Mouse (Mus musculus): Measurements from ENCODE around the gene Spata1. TPM values are rescaled to one million over a fixed set of nuclear protein-coding genes. Genes with fewer than 3 reads are reported as not detected.
A peak's percentile ranks its signal among the peaks of the same experiment; 100 is the strongest.

The Spata1 gene
- polyA plus RNA-seq, 1 experiment from 2014 or later, result 6.8 TPM

- 62% methylated on average over 9 of the region's 9 CpGs for WGBS
- peak within 1 kb of the TSS; percentile 73 for H3K9ac ChIP-seq
- peak within 1 kb of the TSS; percentile 64 for H3K4me2 ChIP-seq (replicated peaks)
- H3K27me3 ChIP-seq, result no peaks in the 10 kb centered on the region
- 0 out of 2 replicates have a peak, but pooled peaks cover 3% of the 10 kb centered on the region for H3K36me3 ChIP-seq
- no peak for ATAC-seq (ENCODE audit: low FRiP score)
- no peaks in the 10 kb centered on the region for H3K9me3 ChIP-seq (replicated peaks)
- H3K4me1 ChIP-seq, result peaks cover 10% of the 10 kb centered on the region
- peak within 1 kb of the TSS; percentile 47 for H3K4me3 ChIP-seq
- peak within 1 kb of the TSS; percentile 67 for H3K27ac ChIP-seq
Measured at GRCm38 (mm10) chr3:146449745-146450250, 49.8 kb downstream of the Spata1 start, which contains the start of gene Ctbs. Gene Ctbs, plus strand, starts transcription at chr3:146449795.

GRCm38 (mm10) chr3:146448969-146449368, 50.6 kb downstream of the Spata1 start:
- Histone ChIP-seq H3K4me1 (peaks cover 10% of the 10 kb centered on the region), H3K9me3 (replicated peaks) (no peaks in the 10 kb centered on the region), H3K27ac (no peak overlapping the region), H3K4me3 (no peak overlapping the region), H3K36me3 (0 out of 2 replicates have a peak, but pooled peaks cover 3% of the 10 kb centered on the region), H3K4me2 (replicated peaks) (no peak overlapping the region), H3K27me3 (no peaks in the 10 kb centered on the region), H3K9ac (no peak overlapping the region)
- WGBS, result 80% methylated on average over 6 of the region's 6 CpGs
- no peak for ATAC-seq (ENCODE audit: low FRiP score)

- Histone ChIP-seq H3K27me3 (no peaks in the 10 kb centered on the region), H3K9me3 (replicated peaks) (no peaks in the 10 kb centered on the region), H3K36me3 (0 out of 2 replicates have a peak, but pooled peaks cover 3% of the 10 kb centered on the region), H3K9ac (no peak overlapping the region), H3K4me1 (peaks cover 10% of the 10 kb centered on the region), H3K27ac (no peak overlapping the region), H3K4me3 (no peak overlapping the region), H3K4me2 (replicated peaks) (no peak overlapping the region)
- no peak for ATAC-seq (ENCODE audit: low FRiP score)
- 93% methylated on average over 10 of the region's 10 CpGs for WGBS
Measured at GRCm38 (mm10) chr3:146448372-146448771, 51.2 kb downstream of the Spata1 start.

- H3K4me1 ChIP-seq, result peaks cover 10% of the 10 kb centered on the region
- H3K4me3 ChIP-seq, result no peak overlapping the region
- 0 out of 2 replicates have a peak, but pooled peaks cover 3% of the 10 kb centered on the region for H3K36me3 ChIP-seq
- no peak for ATAC-seq (ENCODE audit: low FRiP score)
- H3K4me2 ChIP-seq (replicated peaks), result no peak overlapping the region
- H3K27me3 ChIP-seq, result no peaks in the 10 kb centered on the region
- H3K27ac ChIP-seq, result no peak overlapping the region
- no peak overlapping the region for H3K9ac ChIP-seq
- 93% methylated on average over 3 of the region's 3 CpGs for WGBS
- no peaks in the 10 kb centered on the region for H3K9me3 ChIP-seq (replicated peaks)
Measured at GRCm38 (mm10) chr3:146447598-146447997, 52.0 kb downstream of the Spata1 start.

GRCm38 (mm10) chr3:146447156-146447555, 52.4 kb downstream of the Spata1 start:
- Histone ChIP-seq H3K36me3 (0 out of 2 replicates have a peak, but pooled peaks cover 3% of the 10 kb centered on the region), H3K9ac (no peak overlapping the region), H3K27me3 (no peaks in the 10 kb centered on the region), H3K27ac (no peak overlapping the region), H3K4me2 (replicated peaks) (no peak overlapping the region), H3K4me3 (no peak overlapping the region), H3K9me3 (replicated peaks) (no peaks in the 10 kb centered on the region), H3K4me1 (peaks cover 10% of the 10 kb centered on the region)
- WGBS, result 93% methylated on average over 5 of the region's 5 CpGs
- no peak for ATAC-seq (ENCODE audit: low FRiP score)

GRCm38 (mm10) chr3:146444880-146445279, 54.7 kb downstream of the Spata1 start:
- Histone ChIP-seq H3K9me3 (replicated peaks) (no peaks in the 10 kb centered on the region), H3K4me1 (0 out of 2 replicates have a peak, but pooled peaks cover under 1% of the 10 kb centered on the region), H3K27me3 (no peaks in the 10 kb centered on the region), H3K4me2 (replicated peaks) (no peak overlapping the region), H3K9ac (no peak overlapping the region), H3K4me3 (no peak overlapping the region), H3K27ac (no peak overlapping the region), H3K36me3 (peaks cover 7% of the 10 kb centered on the region; the same call in 1 of the 2 replicates)
- 95% methylated on average over 7 of the region's 7 CpGs for WGBS
- ATAC-seq (ENCODE audit: low FRiP score), result no peak

- no peak for ATAC-seq (ENCODE audit: low FRiP score)
- no peaks in the 10 kb centered on the region for H3K27me3 ChIP-seq
- no peak overlapping the region for H3K9ac ChIP-seq
- peaks cover 13% of the 10 kb centered on the region; the same call in 1 of the 2 replicates for H3K36me3 ChIP-seq
- H3K9me3 ChIP-seq (replicated peaks), result no peaks in the 10 kb centered on the region
- H3K4me3 ChIP-seq, result no peak overlapping the region
- H3K27ac ChIP-seq, result no peak overlapping the region
- 90% methylated on average over 7 of the region's 7 CpGs for WGBS
- no peak overlapping the region for H3K4me2 ChIP-seq (replicated peaks)
- no peaks in the 10 kb centered on the region for H3K4me1 ChIP-seq
Measured at GRCm38 (mm10) chr3:146443380-146443779, 56.2 kb downstream of the Spata1 start.

- no peak overlapping the region for H3K27ac ChIP-seq
- ATAC-seq (ENCODE audit: low FRiP score), result no peak
- no peaks in the 10 kb centered on the region for H3K27me3 ChIP-seq
- 90% methylated on average over 8 of the region's 8 CpGs for WGBS
- no peaks in the 10 kb centered on the region for H3K4me1 ChIP-seq
- no peak overlapping the region for H3K4me3 ChIP-seq
- H3K9me3 ChIP-seq (replicated peaks), result no peaks in the 10 kb centered on the region
- no peak overlapping the region for H3K4me2 ChIP-seq (replicated peaks)
- H3K9ac ChIP-seq, result no peak overlapping the region
- H3K36me3 ChIP-seq, result peaks cover 16% of the 10 kb centered on the region; the same call in 1 of the 2 replicates
Measured at GRCm38 (mm10) chr3:146442936-146443335, 56.6 kb downstream of the Spata1 start.

GRCm38 (mm10) chr3:146442484-146442883, 57.1 kb downstream of the Spata1 start:
- 94% methylated on average over 7 of the region's 7 CpGs for WGBS
- ATAC-seq (ENCODE audit: low FRiP score), result no peak

GRCm38 (mm10) chr3:146440422-146440821, 59.1 kb downstream of the Spata1 start:
- H3K4me3 ChIP-seq, result no peak overlapping the region
- 76% methylated on average over 7 of the region's 7 CpGs for WGBS

More at GRCm38 (mm10) chr3:146442484-146442883, 57.1 kb downstream of the Spata1 start:
- Histone ChIP-seq H3K36me3 (peaks cover 20% of the 10 kb centered on the region), H3K27ac (no peak overlapping the region), H3K4me2 (replicated peaks) (no peak overlapping the region), H3K4me3 (no peak overlapping the region), H3K9me3 (replicated peaks) (no peaks in the 10 kb centered on the region), H3K9ac (no peak overlapping the region), H3K4me1 (no peaks in the 10 kb centered on the region), H3K27me3 (no peaks in the 10 kb centered on the region)

GRCm38 (mm10) chr3:146440011-146440410, 59.5 kb downstream of the Spata1 start:
- Histone ChIP-seq H3K27ac (no peak overlapping the region), H3K4me1 (no peaks in the 10 kb centered on the region), H3K27me3 (no peaks in the 10 kb centered on the region), H3K4me2 (replicated peaks) (no peak overlapping the region), H3K36me3 (peaks cover 36% of the 10 kb centered on the region), H3K9ac (no peak overlapping the region), H3K9me3 (replicated peaks) (no peaks in the 10 kb centered on the region), H3K4me3 (no peak overlapping the region)
- ATAC-seq (ENCODE audit: low FRiP score), result no peak
- 90% methylated on average over 12 of the region's 12 CpGs for WGBS

More at GRCm38 (mm10) chr3:146440422-146440821, 59.1 kb downstream of the Spata1 start:
- Histone ChIP-seq H3K4me2 (replicated peaks) (no peak overlapping the region), H3K27ac (no peak overlapping the region), H3K27me3 (no peaks in the 10 kb centered on the region), H3K36me3 (peaks cover 36% of the 10 kb centered on the region), H3K4me1 (no peaks in the 10 kb centered on the region), H3K9me3 (replicated peaks) (no peaks in the 10 kb centered on the region), H3K9ac (no peak overlapping the region)
- ATAC-seq (ENCODE audit: low FRiP score), result no peak

- Histone ChIP-seq H3K4me1 (no peaks in the 10 kb centered on the region), H3K4me3 (no peak overlapping the region), H3K4me2 (replicated peaks) (no peak overlapping the region), H3K27ac (no peak overlapping the region), H3K27me3 (no peaks in the 10 kb centered on the region), H3K36me3 (peaks cover 60% of the 10 kb centered on the region), H3K9ac (no peak overlapping the region), H3K9me3 (replicated peaks) (no peaks in the 10 kb centered on the region)
- ATAC-seq (ENCODE audit: low FRiP score), result no peak
- WGBS, result 94% methylated on average over 8 of the region's 8 CpGs
Measured at GRCm38 (mm10) chr3:146436114-146436513, 63.4 kb downstream of the Spata1 start.

GRCm38 (mm10) chr3:146435533-146435932, 64.0 kb downstream of the Spata1 start:
- no peak for ATAC-seq (ENCODE audit: low FRiP score)
- Histone ChIP-seq H3K9me3 (replicated peaks) (no peaks in the 10 kb centered on the region), H3K4me1 (no peaks in the 10 kb centered on the region), H3K9ac (no peak overlapping the region), H3K4me3 (no peak overlapping the region), H3K36me3 (peaks cover 64% of the 10 kb centered on the region), H3K4me2 (replicated peaks) (no peak overlapping the region), H3K27me3 (no peaks in the 10 kb centered on the region), H3K27ac (no peak overlapping the region)
- WGBS, result 90% methylated on average over 11 of the region's 11 CpGs
